Mouse (Mus musculus) heart, postnatal 36 days (tissue): ENCODE measurements around the gene Ost4. TPM values are rescaled to one million over a fixed set of nuclear protein-coding genes. Genes with fewer than 3 reads are reported as not detected.
A peak's percentile ranks its signal among the peaks of the same experiment; 100 is the strongest.
"Not testable (repeated sequence)": the region's sequence is repeated elsewhere in the genome, so short reads cannot be mapped to it uniquely, and the experiment has no call there.

Source experiments
- DNase-seq, 2 experiments: peaks; one replicate each; pipeline ENCODE4 v3.0.0; 2021 to 2022
- intact Hi-C: fragments of 180-260 bp; cut with DNase I; formaldehyde crosslinking; loops from one replicate; pipeline ENCODE4 v1.15.1; 2025
- total RNA-seq, 2 experiments: library from RNA; stranded (reverse); gene quantifications; 2 replicates each; pipeline ENCODE4 v1.2.3; 2021

Ost4 gene
- total RNA-seq, 2 experiments from 2014 or later, result 143 to 152 TPM

GRCm38 (mm10) chr5:30909300-30909659, 1.7 kb upstream of the Ost4 start:
- peak in 1 of 2 experiments; percentile 37 for DNase-seq
- intact Hi-C loops, result no loop called here

DNA sequence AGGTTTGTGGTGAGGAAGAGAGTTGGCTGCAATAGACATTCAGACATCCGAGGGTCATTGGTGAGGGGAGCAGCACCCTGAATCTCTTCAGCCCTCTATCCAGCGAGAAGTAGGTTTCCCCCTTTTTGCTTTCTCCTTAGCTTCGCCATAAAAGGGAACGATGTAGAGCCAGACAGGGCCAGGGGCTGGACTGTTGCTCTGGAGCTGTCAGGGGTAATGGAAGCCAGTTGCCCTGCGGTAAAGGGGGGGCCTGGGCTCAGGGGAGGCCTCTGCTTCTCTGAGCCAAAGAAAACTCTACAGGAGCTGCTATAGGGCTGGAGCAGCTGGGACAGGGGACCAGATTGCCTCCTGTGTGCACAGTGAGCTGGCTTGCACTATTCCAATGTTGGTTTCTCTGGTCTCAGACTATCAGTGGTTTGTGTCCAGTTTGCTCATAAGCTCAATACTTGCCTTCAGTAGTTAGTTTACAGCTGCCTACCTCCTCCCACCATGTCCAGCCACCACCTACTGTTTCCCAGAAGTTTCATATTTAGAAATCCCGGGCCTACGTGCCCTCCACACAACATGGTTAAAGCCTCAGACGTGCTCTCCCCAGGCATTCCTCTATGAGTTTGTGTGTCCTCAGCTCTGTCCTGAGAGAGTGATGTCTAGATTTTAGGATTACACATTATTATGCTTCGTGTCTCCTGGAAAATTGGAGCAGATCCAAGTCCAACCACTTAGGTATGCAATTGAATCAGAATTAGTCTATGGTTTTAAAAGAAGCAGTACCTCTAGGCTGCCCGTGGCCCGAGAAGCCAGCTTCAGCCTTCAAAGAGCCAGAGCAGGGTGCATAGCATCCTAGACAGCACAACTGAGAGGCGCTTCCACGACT, 1.1 kb upstream of the Ost4 start:
- intact Hi-C loops, result no loop called here
- DNase-seq, result peak; percentile 56 to 65

- intact Hi-C loops, result no loop called here
- no peak for DNase-seq
These were observed 5.7 kb downstream of the Ost4 start for GRCm38 (mm10) chr5:30901860-30902259.

- no peak for DNase-seq
- intact Hi-C loops, result no loop called here
These were observed 17.2 kb downstream of the Ost4 start for GRCm38 (mm10) chr5:30890375-30890774.

DNA sequence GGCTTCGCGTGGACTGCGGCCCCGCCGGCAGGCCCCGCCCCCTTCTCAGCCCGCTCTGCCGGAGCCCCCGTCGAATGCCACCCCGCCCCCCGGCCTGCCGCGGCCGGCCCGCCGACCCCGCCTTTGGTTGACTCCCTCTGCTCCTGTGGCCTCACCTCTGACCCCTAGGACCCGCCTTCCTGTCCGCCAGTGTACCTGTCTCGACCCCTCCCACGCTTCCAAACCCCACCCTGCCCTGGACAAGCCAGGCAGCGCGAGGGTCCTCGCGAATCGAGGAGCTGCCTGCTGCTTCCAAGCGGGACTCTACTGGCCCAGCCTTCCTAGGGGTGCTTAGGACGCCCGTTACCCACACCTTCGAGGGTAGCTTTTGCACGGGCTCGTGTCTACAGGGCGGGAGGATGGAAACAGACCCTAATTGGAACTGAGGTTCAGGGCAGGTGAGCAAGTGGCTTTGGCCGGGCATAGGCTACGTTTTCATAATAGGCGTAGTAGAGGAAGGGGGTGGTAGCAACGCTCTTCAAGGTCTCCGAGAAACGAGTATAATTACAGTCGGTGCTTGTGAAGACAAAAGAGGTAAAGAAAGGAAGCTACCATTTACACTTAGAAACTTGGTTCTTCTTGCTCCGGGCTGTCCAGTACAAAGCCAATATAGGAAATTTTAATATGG, 18.4 kb downstream of the Ost4 start:
- intact Hi-C loops, result loop anchor here (2.0 to 5.0 kb wide), 3 partner anchors 20 to 158 kb away; partner anchors contain the start of genes Atraid, Slc5a6 and Tmem214

GRCm38 (mm10) chr5:30888337-30889087, 19.1 kb downstream of the Ost4 start, which contains the start of gene Agbl5:
Gene Agbl5 (plus strand): TSS chr5:30888694.
- intact Hi-C loops, result loop anchor here (1.0 to 5.0 kb wide), 4 partner anchors 19 to 159 kb away; partner anchors contain the start of genes Atraid, Ost4, Slc5a6 and Tmem214
- peak; percentile 88 to 92 for DNase-seq

More for the DNA sequence above, 18.4 kb downstream of the Ost4 start:
- DNase-seq, result no peak

GRCm38 (mm10) chr5:30887858-30888336, 19.7 kb downstream of the Ost4 start:
- intact Hi-C loops, result loop anchor here (1.0 to 5.0 kb wide), 4 partner anchors 19 to 159 kb away; partner anchors contain the start of genes Atraid, Ost4, Slc5a6 and Tmem214
- peak; percentile 94 to 95 for DNase-seq

GRCm38 (mm10) chr5:30887331-30887761, 20.2 kb downstream of the Ost4 start:
- DNase-seq, result peak in 1 of 2 experiments; percentile 67

DNA sequence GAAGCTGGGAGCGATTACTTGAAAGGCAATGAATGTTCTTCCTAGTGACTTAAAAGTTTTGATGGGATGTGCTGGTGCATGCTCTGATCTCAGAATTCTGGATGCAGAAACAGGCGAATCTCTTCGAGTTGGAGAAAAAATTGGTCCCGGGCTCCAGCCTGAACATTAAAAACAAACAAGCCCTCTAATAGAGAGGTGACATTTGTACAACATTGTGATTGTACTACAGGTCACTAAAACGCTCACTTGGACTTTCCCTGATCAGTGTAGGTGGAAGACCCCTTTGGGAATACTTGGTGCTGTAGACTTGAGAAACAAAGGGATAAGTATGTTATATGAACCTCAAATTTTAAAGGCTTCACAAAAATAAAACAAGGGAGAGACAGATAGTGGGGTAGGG, 20.9 kb downstream of the Ost4 start:
- intact Hi-C loops, result loop anchor here (5.0 kb wide), 1 partner anchor 161 kb away; the partner anchor contains the start of genes Atraid and Slc5a6
- no peak for DNase-seq

More at GRCm38 (mm10) chr5:30887331-30887761, 20.2 kb downstream of the Ost4 start:
- intact Hi-C loops, result loop anchor here (5.0 kb wide), 1 partner anchor 160 kb away; the partner anchor contains the start of genes Atraid and Slc5a6

GRCm38 (mm10) chr5:30886209-30886608, 21.4 kb downstream of the Ost4 start:
- intact Hi-C loops, result loop anchor here (5.0 kb wide), 1 partner anchor 161 kb away; the partner anchor contains the start of genes Atraid and Slc5a6
- no peak for DNase-seq

DNA sequence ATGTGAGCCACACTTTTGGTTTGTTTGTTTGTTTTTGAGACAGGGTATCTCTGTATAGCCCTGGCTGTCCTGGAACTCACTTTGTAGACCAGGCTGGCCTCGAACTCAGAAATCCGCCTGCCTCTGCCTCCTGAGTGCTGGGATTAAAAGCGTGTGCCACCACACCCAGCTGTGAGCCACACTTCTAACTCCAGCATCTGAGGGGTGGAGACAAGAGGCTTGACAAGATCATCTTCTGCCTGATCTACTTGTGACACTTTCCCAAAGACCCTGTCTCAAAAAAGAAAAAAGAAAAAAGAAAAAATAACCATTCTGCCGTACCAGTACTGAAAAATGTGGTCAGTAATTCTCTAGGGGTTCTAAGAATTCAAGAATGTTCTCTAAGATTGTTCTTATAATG, 25.7 kb downstream of the Ost4 start:
- DNase-seq, intact Hi-C loops: not testable (repeated sequence)

GRCm38 (mm10) chr5:30879347-30879943, 28.1 kb downstream of the Ost4 start:
- DNase-seq, result no peak

DNA sequence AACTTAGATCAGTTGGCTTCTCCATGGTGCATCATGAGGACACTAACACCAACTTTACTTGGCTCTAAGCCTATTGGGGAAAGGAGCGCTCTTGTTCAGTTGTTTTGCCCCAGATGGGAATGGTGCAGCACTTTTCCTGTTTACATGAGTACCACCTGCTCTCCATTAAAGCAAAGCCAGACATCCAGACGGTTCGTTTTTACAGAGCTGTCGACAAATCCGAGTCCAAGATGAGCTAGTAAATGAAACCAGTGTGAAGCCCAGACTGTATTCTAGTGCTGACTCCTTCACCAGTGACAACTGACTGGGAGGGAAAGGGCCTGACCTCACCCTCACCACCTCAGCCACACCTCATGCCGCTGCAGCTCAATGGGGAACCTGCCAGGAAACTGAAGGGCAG, 29.0 kb downstream of the Ost4 start:
- intact Hi-C loops, result no loop called here
- no peak for DNase-seq

More at GRCm38 (mm10) chr5:30879347-30879943, 28.1 kb downstream of the Ost4 start:
- intact Hi-C loops, result no loop called here

GRCm38 (mm10) chr5:30874365-30874764, 33.2 kb downstream of the Ost4 start:
- intact Hi-C loops, result no loop called here
- DNase-seq, result no peak

DNA sequence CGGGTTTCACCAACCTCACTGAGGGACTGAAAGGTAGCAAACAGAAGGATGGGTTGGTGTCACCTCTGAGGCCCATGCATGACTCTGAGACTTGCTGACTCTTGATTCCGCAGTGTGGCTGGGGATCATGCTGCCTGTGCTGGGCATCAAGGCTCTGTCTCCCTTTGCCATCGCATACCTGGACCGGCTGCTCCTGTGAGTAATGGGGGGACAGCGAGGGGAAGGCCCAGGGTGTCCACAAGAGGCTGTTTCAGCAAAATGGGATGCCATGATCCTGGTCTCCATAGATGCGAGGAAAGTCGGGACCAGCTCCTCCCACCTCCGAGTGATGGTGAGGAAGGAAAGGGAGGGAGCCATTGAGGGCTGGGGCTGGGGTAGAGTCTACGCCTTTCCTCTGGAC, 35.0 kb downstream of the Ost4 start:
- no peak for DNase-seq
- intact Hi-C loops, result no loop called here

DNA sequence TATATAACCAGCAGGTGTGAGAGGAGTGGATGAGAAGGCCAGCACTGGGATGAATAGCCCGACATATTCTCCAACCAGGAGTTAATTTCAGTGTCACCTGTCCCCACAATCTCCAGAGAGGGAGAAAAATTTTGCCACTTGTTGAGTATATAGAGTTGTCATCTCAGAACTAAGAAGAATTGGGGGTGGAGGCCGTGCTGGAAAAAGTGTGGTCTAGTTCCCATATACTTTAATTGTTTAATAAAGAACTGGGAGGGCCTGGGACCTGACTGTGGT, 37.5 kb downstream of the Ost4 start:
- intact Hi-C loops, result no loop called here
- DNase-seq, result no peak

DNA sequence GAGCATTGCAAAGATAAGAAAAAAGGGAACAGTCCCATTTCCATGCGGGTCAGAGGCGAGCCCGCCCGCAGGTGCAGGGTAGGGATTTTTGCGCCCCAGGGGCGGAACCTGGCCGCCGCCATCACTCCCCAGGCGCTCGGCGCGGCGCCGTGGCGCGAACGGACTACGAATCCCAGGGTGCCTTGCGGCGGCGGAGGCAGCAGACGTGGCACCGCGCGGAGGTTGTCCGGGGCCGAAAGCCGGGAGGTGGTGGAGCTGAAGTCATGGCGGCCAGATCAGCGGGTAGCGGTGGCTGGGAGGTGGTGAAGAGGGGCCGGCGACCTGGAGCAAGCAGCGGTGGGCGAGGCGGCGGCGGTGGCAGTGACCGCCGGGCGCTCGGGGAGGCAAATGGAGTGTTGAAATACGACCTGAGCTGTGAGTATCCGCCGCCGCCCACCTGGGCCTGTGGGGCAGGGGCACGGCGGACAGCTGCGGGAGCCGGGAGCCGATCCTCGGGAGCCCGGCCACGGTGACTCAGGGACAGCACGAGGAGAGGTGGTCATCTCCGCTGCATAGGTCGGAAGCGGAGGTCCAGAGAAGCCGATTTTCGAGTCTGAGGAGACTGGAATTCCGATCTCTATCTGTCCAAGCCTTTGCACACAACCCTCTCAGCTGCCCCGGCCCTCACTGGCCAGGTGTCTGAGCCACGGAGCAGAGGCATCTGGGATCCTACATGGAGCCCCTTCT, 38.0 kb downstream of the Ost4 start:
- intact Hi-C loops, result loop anchor here (2.0 kb wide), 3 partner anchors 19 to 55 kb away; partner anchors contain the start of genes Agbl5, Khk and Mapre3
- peak; percentile 93 for DNase-seq

- intact Hi-C loops, result loop anchor here (2.0 kb wide), 3 partner anchors 20 to 54 kb away; partner anchors contain the start of genes Agbl5, Khk and Mapre3
- peak in 1 of 2 experiments; percentile 42 for DNase-seq
These were observed 38.6 kb downstream of the Ost4 start for GRCm38 (mm10) chr5:30868981-30869380.

DNA sequence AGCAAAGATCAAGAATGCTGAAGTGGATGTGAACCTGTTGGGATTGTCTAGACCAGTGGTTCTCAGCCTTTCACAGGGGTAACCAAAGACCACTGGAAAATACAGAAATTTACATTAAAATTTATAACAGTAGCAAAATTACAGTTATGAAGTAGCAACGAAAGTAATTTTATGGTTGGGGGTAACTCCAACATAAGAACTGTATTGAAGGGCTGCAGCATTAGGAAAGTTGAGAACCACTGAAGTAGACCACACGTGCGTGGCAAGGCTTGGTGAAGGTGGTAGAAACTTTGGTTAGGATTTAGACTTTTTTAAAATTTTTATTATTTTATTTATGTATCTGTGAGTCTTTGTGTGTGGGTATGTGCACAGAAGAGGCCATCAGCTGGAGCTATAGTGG, 39.9 kb downstream of the Ost4 start, which contains the start of gene Tmem214:
Tmem214 (plus strand) TSS at position 301 of the 400 bp plus-strand sequence.
- intact Hi-C loops, result loop anchor here (2.0 kb wide), 3 partner anchors 21 to 53 kb away; partner anchors contain the start of genes Agbl5, Khk and Mapre3
- DNase-seq, result no peak
